Mouse (Mus musculus) lung, postnatal 25 days (tissue): ENCODE data around the gene Egfem1.
A peak's percentile ranks its signal among the peaks of the same experiment; 100 is the strongest.

Experiments used
- DNase-seq: peaks from one replicate; pipeline ENCODE4 v3.0.0; 2022; ENCODE audit warnings: low spot score

The Egfem1 gene

GRCm38 (mm10) chr3:29345805-29346204, 264.0 kb downstream of the Egfem1 start:
- DNase-seq: no peak

- no peak for DNase-seq
Measured at GRCm38 (mm10) chr3:29366907-29367306, 285.1 kb downstream of the Egfem1 start.

- DNase-seq: no peak
Measured at GRCm38 (mm10) chr3:29370519-29370918, 288.7 kb downstream of the Egfem1 start.

- DNase-seq: no peak
Measured at GRCm38 (mm10) chr3:29381255-29381654, 299.4 kb downstream of the Egfem1 start.

GRCm38 (mm10) chr3:29399064-29399463, 317.2 kb downstream of the Egfem1 start:
- DNase-seq: no peak

- no peak for DNase-seq
Measured at GRCm38 (mm10) chr3:29421634-29422033, 339.8 kb downstream of the Egfem1 start.

GRCm38 (mm10) chr3:29432109-29433091, 350.6 kb downstream of the Egfem1 start:
- no peak for DNase-seq

GRCm38 (mm10) chr3:29443024-29443423, 361.2 kb downstream of the Egfem1 start:
- no peak for DNase-seq

GRCm38 (mm10) chr3:29444661-29445060, 362.8 kb downstream of the Egfem1 start:
- DNase-seq: peak; percentile 7

GRCm38 (mm10) chr3:29446081-29446480, 364.3 kb downstream of the Egfem1 start:
- no peak for DNase-seq

- DNase-seq: no peak
Measured at GRCm38 (mm10) chr3:29448829-29449406, 367.1 kb downstream of the Egfem1 start.

GRCm38 (mm10) chr3:29498211-29498610, 416.4 kb downstream of the Egfem1 start:
- DNase-seq: no peak

GRCm38 (mm10) chr3:29499188-29499587, 417.4 kb downstream of the Egfem1 start:
- no peak for DNase-seq

- no peak for DNase-seq
Measured at GRCm38 (mm10) chr3:29525298-29525962, 443.6 kb downstream of the Egfem1 start.

GRCm38 (mm10) chr3:29525963-29526301, 444.1 kb downstream of the Egfem1 start:
- no peak for DNase-seq

- DNase-seq: peak; percentile 26
Measured at GRCm38 (mm10) chr3:29539211-29539610, 457.4 kb downstream of the Egfem1 start.

GRCm38 (mm10) chr3:29539902-29540301, 458.1 kb downstream of the Egfem1 start:
- DNase-seq: no peak

- no peak for DNase-seq
Measured at GRCm38 (mm10) chr3:29541477-29542079, 459.8 kb downstream of the Egfem1 start.

- no peak for DNase-seq
Measured at GRCm38 (mm10) chr3:29544056-29544455, 462.2 kb downstream of the Egfem1 start.

GRCm38 (mm10) chr3:29563171-29563570, 481.3 kb downstream of the Egfem1 start:
- DNase-seq: no peak

GRCm38 (mm10) chr3:29578055-29578860, 496.4 kb downstream of the Egfem1 start:
- no peak for DNase-seq

- no peak for DNase-seq
Measured at GRCm38 (mm10) chr3:29582749-29583148, 500.9 kb downstream of the Egfem1 start.
